11 mouse cellular contexts compared by ENCODE assay signal in genomic region chr8:104234573-104234972, GRCm38 (mm10). TPM values are rescaled to one million over a fixed set of nuclear protein-coding genes. Genes with fewer than 3 reads are reported as not detected.
DNase-seq lines count a peak whose midpoint lies in the region; ATAC-seq and TF ChIP-seq lines count a peak whose summit lies in the region.
"Had no signal": no experiment of that assay in that cellular context is flagged by ENCODE, and none has a peak within 500 bp of the region (broad histone marks: within the 10 kb centered on the region; RNA-seq: fewer than 3 reads in every experiment).

No protein-coding gene starts in this region.

- TF ChIP-seq CTCF in gastrocnemius, adult 2 months (IDR thresholded peaks at IDR 0.05), result peak; percentile 6; the same call in 1 of the 2 replicates
- peak; percentile 62 for TF ChIP-seq CTCF in forebrain, postnatal 0 days (IDR thresholded peaks at IDR 0.05; ENCODE audit: low read depth)

- ATAC-seq in midbrain, embryonic 11.5 days (ENCODE audit: low FRiP score), result peak; percentile 72; the same call in 1 of the 2 replicates
- ATAC-seq in forebrain, postnatal 0 days, result 0 out of 2 replicates have a peak, but pooled peaks have one; percentile 60
- 0 out of 2 replicates have a peak, but pooled peaks have one; percentile 48 for ATAC-seq in neural tube, embryonic 12.5 days (ENCODE audit: low FRiP score, low read depth)
- no peak for ATAC-seq in inflammation-experienced regulatory T-cells, adult 6 months

- no peak overlapping the region for H3K9ac ChIP-seq in midbrain, embryonic 11.5 days (ENCODE audit: low read length)
- H3K9ac ChIP-seq in forebrain, postnatal 0 days, result no peak overlapping the region
- no peak overlapping the region for H3K9ac ChIP-seq in neural tube, embryonic 12.5 days

- H3K27me3 ChIP-seq in midbrain, embryonic 11.5 days (ENCODE audit: control insufficient read depth, insufficient read depth, low read length), result no peaks in the 10 kb centered on the region
- H3K27me3 ChIP-seq in midbrain, embryonic 10.5 days (ENCODE audit: low read depth, poor library complexity, severe bottlenecking), result no peaks in the 10 kb centered on the region
- H3K27me3 ChIP-seq in forebrain, postnatal 0 days (ENCODE audit: insufficient read depth, low read length), result no peaks in the 10 kb centered on the region
- H3K27me3 ChIP-seq in neural tube, embryonic 12.5 days (replicated peaks), result no peaks in the 10 kb centered on the region
- H3K27me3 ChIP-seq: megakaryocyte, embryonic 14.5 days had no signal

- peaks cover 10% of the 10 kb centered on the region for H3K36me3 ChIP-seq in midbrain, embryonic 11.5 days (ENCODE audit: control insufficient read depth, insufficient read depth, low read length)
- H3K36me3 ChIP-seq in midbrain, embryonic 10.5 days, result peaks cover 99% of the 10 kb centered on the region
- peaks cover 91% of the 10 kb centered on the region for H3K36me3 ChIP-seq in forebrain, postnatal 0 days (ENCODE audit: insufficient read depth)
- peaks cover 98% of the 10 kb centered on the region for H3K36me3 ChIP-seq in neural tube, embryonic 12.5 days

- no peak overlapping the region for H3K27ac ChIP-seq in gastrocnemius, adult 2 months
- no peak overlapping the region for H3K27ac ChIP-seq in midbrain, embryonic 11.5 days (ENCODE audit: low read depth, low read length)
- H3K27ac ChIP-seq in midbrain, embryonic 10.5 days (replicated peaks), result no peak overlapping the region
- H3K27ac ChIP-seq in forebrain, postnatal 0 days (ENCODE audit: low read depth, low read length), result no peak overlapping the region
- no peak overlapping the region for H3K27ac ChIP-seq in neural tube, embryonic 12.5 days

- H3K4me3 ChIP-seq in gastrocnemius, adult 2 months, result no peak overlapping the region
- no peak overlapping the region for H3K4me3 ChIP-seq in midbrain, embryonic 11.5 days (ENCODE audit: low read depth, low read length)
- no peak overlapping the region for H3K4me3 ChIP-seq in midbrain, embryonic 10.5 days
- H3K4me3 ChIP-seq in forebrain, postnatal 0 days (ENCODE audit: low read depth, low read length), result no peak overlapping the region
- no peak overlapping the region for H3K4me3 ChIP-seq in neural tube, embryonic 12.5 days
- H3K4me3 ChIP-seq: megakaryocyte, embryonic 14.5 days had no signal

- no peak for DNase-seq in gastrocnemius, adult 2 months
- no peak for DNase-seq in gastrocnemius, postnatal 36 days
- peak; percentile 47 for DNase-seq in midbrain, embryonic 11.5 days (ENCODE audit: low spot score, missing footprints)
- no peak for DNase-seq in midbrain, embryonic 10.5 days (ENCODE audit: low spot score)
- no peak for DNase-seq in forebrain, postnatal 0 days
- DNase-seq in ovary, postnatal 14 days (ENCODE audit: low spot score), result no peak
- DNase-seq: gastrocnemius, postnatal 14 days had no signal

- WGBS in midbrain, embryonic 11.5 days, result 43% methylated on average over 6 of the region's 6 CpGs
- WGBS in midbrain, embryonic 10.5 days, result 40% methylated on average over 6 of the region's 6 CpGs
- 49% methylated on average over 6 of the region's 6 CpGs for WGBS in forebrain, postnatal 0 days
- 51% methylated on average over 6 of the region's 6 CpGs for WGBS in neural tube, embryonic 12.5 days

- H3K9me3 ChIP-seq in midbrain, embryonic 11.5 days (ENCODE audit: control insufficient read depth, low read length), result no peaks in the 10 kb centered on the region
- no peaks in the 10 kb centered on the region for H3K9me3 ChIP-seq in midbrain, embryonic 10.5 days (replicated peaks)
- H3K9me3 ChIP-seq in forebrain, postnatal 0 days (ENCODE audit: low read length), result no peaks in the 10 kb centered on the region
- H3K9me3 ChIP-seq in neural tube, embryonic 12.5 days, result no peaks in the 10 kb centered on the region

- H3K4me1 ChIP-seq in midbrain, embryonic 11.5 days (ENCODE audit: control insufficient read depth, insufficient read depth, low read length), result no peaks in the 10 kb centered on the region
- H3K4me1 ChIP-seq in midbrain, embryonic 10.5 days, result no peaks in the 10 kb centered on the region
- no peaks in the 10 kb centered on the region for H3K4me1 ChIP-seq in forebrain, postnatal 0 days (ENCODE audit: insufficient read depth)
- no peaks in the 10 kb centered on the region for H3K4me1 ChIP-seq in neural tube, embryonic 12.5 days

- H3K4me2 ChIP-seq in midbrain, embryonic 11.5 days, result no peak overlapping the region
- H3K4me2 ChIP-seq in forebrain, postnatal 0 days (ENCODE audit: low read depth), result no peak overlapping the region
- no peak overlapping the region for H3K4me2 ChIP-seq in neural tube, embryonic 12.5 days (replicated peaks)

- intact Hi-C loops in gastrocnemius, adult 2 months (cut with DNase I), result no loop called here
- intact Hi-C loops in gastrocnemius, postnatal 36 days (cut with DNase I), result no loop called here

RNA-seq across cellular contexts. Expression of gene Tk2, which starts 13.8 kb away (rescaled TPM):
- total RNA-seq in gastrocnemius, adult 2 months (2021), result 1 to 10 TPM; 2.7 to 3.6 TPM
- total RNA-seq in gastrocnemius, postnatal 36 days (2021), result 1 to 10 TPM; 2.7 to 3.5 TPM
- 35.9 and 37.0 TPM in 2 replicates for polyA plus RNA-seq in midbrain, embryonic 11.5 days (2014; fragmentation: Nextera tagmentation; extraction: Ambion mirVana)
- 29.3 and 30.3 TPM in 2 replicates for polyA plus RNA-seq in midbrain, embryonic 10.5 days (2016; fragmentation: Nextera tagmentation; extraction: Ambion mirVana)
- 45.2 and 52.9 TPM in 2 replicates for total RNA-seq in forebrain, postnatal 0 days (2014; rRNA removed)
- 45.2 and 45.3 TPM in 2 replicates for polyA plus RNA-seq in forebrain, postnatal 0 days (2015; fragmentation: Nextera tagmentation; extraction: Ambion mirVana)
- 42.4 and 43.2 TPM in 2 replicates for polyA plus RNA-seq in neural tube, embryonic 12.5 days (2016; fragmentation: Nextera tagmentation; extraction: Ambion mirVana)
- 10 to 100 TPM; 27.5 to 57.6 (median 55.8) TPM for polyA plus RNA-seq in inflammation-experienced regulatory T-cells, adult 6 months (2017; shearing (Covaris generic))

RNA-seq across cellular contexts. Expression of gene Cklf, which starts 16.1 kb away (rescaled TPM):
- total RNA-seq in gastrocnemius, adult 2 months (2021), result 1 to 10 TPM; 1.4 to 3.8 TPM
- total RNA-seq in gastrocnemius, postnatal 36 days (2021), result 1 to 10 TPM; 1.3 to 2.7 TPM
- 35.0 and 37.2 TPM in 2 replicates for polyA plus RNA-seq in midbrain, embryonic 11.5 days (2014; fragmentation: Nextera tagmentation; extraction: Ambion mirVana)
- polyA plus RNA-seq in midbrain, embryonic 10.5 days (2016; fragmentation: Nextera tagmentation; extraction: Ambion mirVana), result 44.1 and 45.6 TPM in 2 replicates
- 19.1 and 29.2 TPM in 2 replicates for total RNA-seq in forebrain, postnatal 0 days (2014; rRNA removed)
- polyA plus RNA-seq in forebrain, postnatal 0 days (2015; fragmentation: Nextera tagmentation; extraction: Ambion mirVana), result 24.8 and 26.8 TPM in 2 replicates
- 35.1 and 38.2 TPM in 2 replicates for polyA plus RNA-seq in neural tube, embryonic 12.5 days (2016; fragmentation: Nextera tagmentation; extraction: Ambion mirVana)
- polyA plus RNA-seq in inflammation-experienced regulatory T-cells, adult 6 months (2017; shearing (Covaris generic)), result 100 to 1,000 TPM in 1 of 3 experiments, 10 to 100 TPM in 2; 92.1 to 108 (median 97.9) TPM

RNA-seq across cellular contexts. Expression of gene Cmtm2a, which starts 58.4 kb away (rescaled TPM):
- not detected for total RNA-seq in gastrocnemius, adult 2 months (2021)
- not detected for total RNA-seq in gastrocnemius, postnatal 36 days (2021)
- not detected in 2 replicates for polyA plus RNA-seq in midbrain, embryonic 11.5 days (2014; fragmentation: Nextera tagmentation; extraction: Ambion mirVana)
- polyA plus RNA-seq in midbrain, embryonic 10.5 days (2016; fragmentation: Nextera tagmentation; extraction: Ambion mirVana), result not detected in 2 replicates
- 0.14 TPM in 1 of 2 replicates, not detected in the other for total RNA-seq in forebrain, postnatal 0 days (2014; rRNA removed)
- 0.17 TPM in 1 of 2 replicates, not detected in the other for polyA plus RNA-seq in forebrain, postnatal 0 days (2015; fragmentation: Nextera tagmentation; extraction: Ambion mirVana)
- not detected in 2 replicates for polyA plus RNA-seq in neural tube, embryonic 12.5 days (2016; fragmentation: Nextera tagmentation; extraction: Ambion mirVana)
- polyA plus RNA-seq in inflammation-experienced regulatory T-cells, adult 6 months (2017; shearing (Covaris generic)), result not detected
- total RNA-seq: gastrocnemius, postnatal 14 days had no signal
- polyA plus RNA-seq: spleen, adult 2 months had no signal
